Mouse (Mus musculus) embryo, embryonic 10.5 days (tissue): ENCODE results near the gene Ccz1.

Source experiments
- DNase-seq: peaks from one replicate; pipeline ENCODE4 v3.0.0-alpha.2; 2015; ENCODE audit warnings: low spot score

Gene Ccz1

DNA sequence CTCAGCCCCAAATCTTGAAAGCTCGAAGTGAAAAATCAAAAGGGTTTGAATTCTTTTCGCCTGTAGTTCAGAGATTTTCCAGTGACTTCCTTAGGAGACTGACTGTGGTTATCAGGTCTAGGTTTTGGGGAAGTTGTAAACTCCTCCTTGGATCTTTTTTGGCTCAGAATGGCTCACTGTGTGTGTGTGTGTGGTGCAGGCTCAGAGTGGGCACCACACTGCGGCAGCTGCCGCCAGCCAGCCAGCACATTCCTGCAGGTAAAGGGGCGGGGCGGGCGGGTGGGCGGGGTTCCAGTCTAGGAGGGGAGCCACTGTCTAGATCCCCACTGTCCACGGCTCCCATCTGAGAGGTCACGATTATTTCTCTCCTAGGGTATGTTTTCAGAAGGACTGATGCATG, 73.1 kb downstream of the Ccz1 start:
- DNase-seq = no peak
